In the genomic region with DNA sequence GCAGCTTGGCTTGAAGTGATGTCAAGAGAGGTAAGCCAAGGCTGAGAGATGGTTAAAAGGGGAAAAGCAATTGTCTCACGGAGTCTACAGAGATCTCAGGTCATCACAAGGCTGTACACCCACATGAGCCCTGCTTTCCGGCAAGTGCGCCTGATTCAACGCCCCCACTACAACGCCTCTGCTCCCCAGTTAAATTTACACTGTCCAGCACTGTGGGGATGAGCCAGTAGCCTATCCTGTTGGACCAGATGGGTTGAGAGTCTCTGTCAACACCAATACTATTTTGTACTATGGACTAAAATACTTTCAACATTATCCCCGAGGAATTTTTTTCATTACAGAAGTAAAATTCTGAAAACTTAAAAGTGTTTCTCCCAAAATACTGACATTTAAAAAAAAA, we compare ENCODE assay signal across 21 mouse cellular contexts.
DNase-seq lines count a peak whose midpoint lies in the region; ATAC-seq and TF ChIP-seq lines count a peak whose summit lies in the region.
"Had no signal": no experiment of that assay in that cellular context is flagged by ENCODE, and none has a peak within 500 bp of the region (broad histone marks: within the 10 kb centered on the region; RNA-seq: fewer than 3 reads in every experiment).

No protein-coding gene starts in this region.

- no peak for TF ChIP-seq CTCF in left cerebral cortex, adult 2 months (IDR thresholded peaks at IDR 0.05)

- ATAC-seq in frontal cortex, adult (ENCODE audit: low TSS enrichment) = peak; percentile 94
- ATAC-seq: CD4-positive, CD25-positive, alpha-beta regulatory T cell, adult 4 months; forebrain, embryonic 15.5 days had no signal

- DNase-seq in frontal cortex, postnatal 25 days (ENCODE audit: low spot score in 2 of 2) = no peak
- DNase-seq in left cerebral cortex, adult 2 months (ENCODE audit: extremely low spot score in 1 of 2, low spot score in 2 of 2) = peak in 1 of 2 experiments; percentile 55
- no peak for DNase-seq in left cerebral cortex, postnatal 10 days (ENCODE audit: extremely low spot score in 1 of 2, low spot score in 2 of 2)
- peak; percentile 46 to 64 for DNase-seq in right cerebral cortex, adult 2 months (ENCODE audit: low spot score in 2 of 2)
- DNase-seq in right cerebral cortex, postnatal 14 days = no peak
- DNase-seq in gastrocnemius, adult 18-20 months (ENCODE audit: low spot score) = no peak
- DNase-seq: adrenal gland, adult 8-10 months; adrenal gland, postnatal 36 days; B cell, adult 2 months; cerebellum, adult 11 months; cerebellum, adult 8-10 months; cerebellum, postnatal 14 days; gastrocnemius, adult 2 months; gastrocnemius, postnatal 25 days had no signal

- intact Hi-C loops in left cerebral cortex, adult 2 months (cut with DNase I) = loop anchor here (1.0 to 5.0 kb wide), 2 partner anchors 41 to 102 kb away; no protein-coding TSS in a partner anchor
- intact Hi-C loops in left cerebral cortex, postnatal 10 days (cut with DNase I) = no loop called here

- peak overlapping the region; percentile 21 for H3K27ac ChIP-seq in left cerebral cortex, adult 2 months
- H3K27ac ChIP-seq: embryonic facial prominence, embryonic 12.5 days; forebrain, embryonic 15.5 days; gastrocnemius, adult 2 months; hindbrain, embryonic 10.5 days; hindbrain, embryonic 14.5 days had no signal

- H3K4me3 ChIP-seq in left cerebral cortex, adult 2 months = no peak overlapping the region
- H3K4me3 ChIP-seq: embryonic facial prominence, embryonic 12.5 days; forebrain, embryonic 15.5 days; gastrocnemius, adult 2 months; heart, embryonic 12.5 days; hindbrain, embryonic 10.5 days had no signal

Comparison
In these comparisons a context has a peak if more than half of its experiments do, and no peak if none do; other contexts are left out.
1. DNase-seq: peak in right cerebral cortex, adult 2 months (2 of 2); none in frontal cortex, postnatal 25 days (0 of 2), left cerebral cortex, postnatal 10 days (0 of 2), right cerebral cortex, postnatal 14 days (single experiment) and gastrocnemius, adult 18-20 months (single experiment).